Mouse (Mus musculus) limb, embryonic 12.5 days (tissue): ENCODE results near the gene B4galt5. TPM values are rescaled to one million over a fixed set of nuclear protein-coding genes. Genes with fewer than 3 reads are reported as not detected.
A peak's percentile ranks its signal among the peaks of the same experiment; 100 is the strongest.

Source experiments
- ATAC-seq: fragments of 200-750 bp; cut with Nextera tagmentation; 2 replicates; pipeline ENCODE4 v1.8.0; 2017; ENCODE audit warnings: low read depth, moderate TSS enrichment; ENCODE audit not compliant: insufficient number of reproducible peaks, insufficient read depth, low FRiP score, low TSS enrichment
- H3K27ac ChIP-seq: fragments of 300-500 bp; sonication (generic); 2 replicates; pipeline ENCODE4 v1.5.1; 2016; ENCODE audit warnings: mild to moderate bottlenecking, moderate library complexity
- H3K27me3 ChIP-seq: fragments of 300-500 bp; sonication (generic); 2 replicates; pipeline ENCODE4 v1.6.1; 2016; ENCODE audit warnings: mild to moderate bottlenecking, moderate library complexity
- H3K36me3 ChIP-seq: fragments of 300-500 bp; sonication (generic); 2 replicates; pipeline ENCODE4 v1.6.1; 2016; ENCODE audit warnings: mild to moderate bottlenecking, moderate library complexity
- H3K4me1 ChIP-seq: fragments of 300-500 bp; sonication (generic); replicated peaks from 2 replicates; pipeline ENCODE4 v1.6.1; 2016
- H3K4me2 ChIP-seq: fragments of 300-500 bp; sonication (generic); 2 replicates; pipeline ENCODE4 v1.6.1; 2016; ENCODE audit warnings: mild to moderate bottlenecking, moderate library complexity
- H3K4me3 ChIP-seq: fragments of 300-500 bp; sonication (generic); replicated peaks from 2 replicates; pipeline ENCODE4 v1.5.1; 2016; ENCODE audit warnings: mild to moderate bottlenecking
- H3K9ac ChIP-seq: fragments of 300-500 bp; sonication (generic); replicated peaks from 2 replicates; pipeline ENCODE4 v1.6.1; 2016; ENCODE audit warnings: mild to moderate bottlenecking, moderate library complexity
- H3K9me3 ChIP-seq: fragments of 300-500 bp; sonication (generic); 2 replicates; pipeline ENCODE4 v1.6.1; 2016; ENCODE audit warnings: mild to moderate bottlenecking, moderate library complexity
- WGBS: fragments of 180-500 bp; shearing (Covaris S2); methylation state at CpG from one replicate; pipeline ENCODE4 v1.1.7; 2016; 5-methylcytosine and 5-hydroxymethylcytosine counted together
- polyA plus RNA-seq: library from polyadenylated mRNA; unstranded; fragments of >200 nt; fragmentation: Nextera tagmentation; extraction: Ambion mirVana; gene quantifications from 2 replicates; pipeline ENCODE4 v1.2.1, GENCODE M21; 2016

B4galt5 gene
- polyA plus RNA-seq, 1 experiment from 2014 or later, result 11.4 TPM

DNA sequence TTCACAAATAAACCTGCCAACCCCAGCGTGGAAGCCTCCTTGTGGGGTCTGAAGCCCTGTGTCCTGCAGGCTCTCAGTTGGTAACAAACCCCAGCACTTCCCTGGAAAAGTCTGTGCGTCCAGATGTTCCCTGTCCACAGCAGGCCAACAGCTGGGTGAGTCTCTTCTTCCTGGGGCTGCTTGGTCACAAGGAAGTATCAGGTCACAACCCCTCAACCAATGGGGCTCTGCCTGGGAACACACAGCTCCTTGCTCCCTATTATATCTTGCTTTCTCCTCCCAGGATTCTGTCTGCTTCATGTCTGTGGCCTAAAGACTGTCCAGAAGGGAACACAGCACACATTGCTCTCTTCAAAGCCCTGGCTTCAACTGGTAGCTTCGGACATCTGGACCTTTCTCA is 99.4 kb downstream of the B4galt5 start:
- Histone ChIP-seq H3K4me2 (no peak overlapping the region), H3K4me3 (no peak overlapping the region), H3K4me1 (peaks cover 37% of the 10 kb centered on the region), H3K27ac (peak overlapping the region; percentile 37; the same call in 1 of the 2 replicates), H3K9me3 (peaks cover 6% of the 10 kb centered on the region; the same call in 1 of the 2 replicates), H3K9ac (no peak overlapping the region), H3K27me3 (no peaks in the 10 kb centered on the region), H3K36me3 (no peaks in the 10 kb centered on the region)
- no peak for ATAC-seq
- WGBS, result 36% methylated on average over 3 of the region's 3 CpGs

Other genes starting within 250 kb of the B4galt5 start
- 0.38 and 0.44 TPM in 2 replicates for gene Kcnb1, start 159.0 kb downstream of the B4galt5 start, polyA plus RNA-seq
- gene Ptgis, start 108.6 kb downstream of the B4galt5 start, polyA plus RNA-seq, result 23.9 and 27.0 TPM in 2 replicates
- gene Slc9a8, start 72.5 kb upstream of the B4galt5 start, polyA plus RNA-seq, result 24.9 and 27.0 TPM in 2 replicates
- gene Rnf114, start 143.5 kb upstream of the B4galt5 start, polyA plus RNA-seq, result 99.2 and 101 TPM in 2 replicates
- 14.9 and 15.1 TPM in 2 replicates for gene Spata2, start 143.7 kb upstream of the B4galt5 start, polyA plus RNA-seq
- gene Snai1, start 189.0 kb upstream of the B4galt5 start, polyA plus RNA-seq, result 69.0 and 82.0 TPM in 2 replicates